Mouse (Mus musculus) lung, adult 2 months (tissue): ENCODE data around the gene Chek2. TPM values are rescaled to one million over a fixed set of nuclear protein-coding genes. Genes with fewer than 3 reads are reported as not detected.
A peak's percentile ranks its signal among the peaks of the same experiment; 100 is the strongest.
"Not testable (repeated sequence)": the region's sequence is repeated elsewhere in the genome, so short reads cannot be mapped to it uniquely, and the experiment has no call there.

Experiments used
- DNase-seq: peaks from one replicate; pipeline ENCODE4 v3.0.0; 2022
- H3K4me1 ChIP-seq: fragments of 200-500 bp; 2 replicates; pipeline ENCODE4 v1.6.1; 2011; ENCODE audit warnings: low read length; ENCODE audit not compliant: control insufficient read depth, insufficient read depth
- H3K4me3 ChIP-seq: fragments of 200-500 bp; replicated peaks from 2 replicates; pipeline ENCODE3; 2011; ENCODE audit warnings: low read depth, mild to moderate bottlenecking, control low read depth, low read length; ENCODE audit errors: extremely low read depth
- CTCF ChIP-seq: fragments of 200-500 bp; IDR thresholded peaks from 2 replicates; pipeline ENCODE4 v1.5.1; 2011; ENCODE audit warnings: mild to moderate bottlenecking, low read length, control low read depth; ENCODE audit not compliant: insufficient read depth
- POLR2A ChIP-seq: fragments of 200-500 bp; IDR thresholded peaks from 2 replicates; pipeline ENCODE4 v1.6.1; 2011; ENCODE audit warnings: low read depth, mild to moderate bottlenecking, control low read depth, low read length, borderline replicate concordance; ENCODE audit errors: extremely low read depth
- WGBS: fragments of 180-500 bp; shearing (Covaris S2); methylation state at CpG from one replicate; pipeline ENCODE4 v1.1.7; 2018; 5-methylcytosine and 5-hydroxymethylcytosine counted together
- polyA plus RNA-seq: library from polyadenylated mRNA; depleted of rRNA; stranded (reverse); fragments of >200 nt; gene quantifications from 2 replicates; pipeline ENCODE4 v1.2.3, GENCODE M21; 2012

The Chek2 gene
- polyA plus RNA-seq, 1 experiment: 4.4 TPM

- Histone ChIP-seq H3K4me1 (peaks cover 9% of the 10 kb centered on the region), H3K4me3 (peak overlapping the region; percentile 87)
- DNase-seq: peak; percentile 92
- TF ChIP-seq CTCF (no peak), POLR2A (peak; percentile 43; the same call in 1 of the 2 replicates)
- WGBS: 1% methylated on average over 14 of the region's 14 CpGs
Measured at GRCm38 (mm10) chr5:110808061-110808631, 31.6 kb upstream of the Chek2 start.

- H3K4me3 ChIP-seq: peak overlapping the region; percentile 87
- TF ChIP-seq CTCF (no peak), POLR2A (no peak)
- DNase-seq: peak; percentile 48
- H3K4me1 ChIP-seq: peaks cover 9% of the 10 kb centered on the region
- under 1% methylated on average over 27 of the region's 27 CpGs for WGBS
Measured at GRCm38 (mm10) chr5:110808821-110809666, 30.7 kb upstream of the Chek2 start.

GRCm38 (mm10) chr5:110809667-110810325 is 30.0 kb upstream of the Chek2 start, which contains the start of gene Ulk1:
Gene Ulk1, minus strand, starts transcription at chr5:110810097.
- peak; percentile 96 for TF ChIP-seq POLR2A
- no peak for TF ChIP-seq CTCF
- peaks cover 9% of the 10 kb centered on the region for H3K4me1 ChIP-seq

GRCm38 (mm10) chr5:110824421-110824820 is 15.4 kb upstream of the Chek2 start:
- no peaks in the 10 kb centered on the region for H3K4me1 ChIP-seq
- 81% methylated on average over 4 of the region's 4 CpGs for WGBS
- no peak for TF ChIP-seq CTCF
- TF ChIP-seq POLR2A: no peak
- no peak overlapping the region for H3K4me3 ChIP-seq
- no peak for DNase-seq

More at GRCm38 (mm10) chr5:110809667-110810325, 30.0 kb upstream of the Chek2 start, which contains the start of gene Ulk1:
- H3K4me3 ChIP-seq: peak within 1 kb of the TSS; percentile 87
- DNase-seq: peak; percentile 99
- WGBS: 1% methylated on average over 80 of the region's 80 CpGs

GRCm38 (mm10) chr5:110826781-110827495 is 12.8 kb upstream of the Chek2 start:
- 84% methylated on average over 8 of the region's 8 CpGs for WGBS
- no peaks in the 10 kb centered on the region for H3K4me1 ChIP-seq
- TF ChIP-seq POLR2A (no peak), CTCF (no peak)
- DNase-seq: no peak
- H3K4me3 ChIP-seq: no peak overlapping the region

- TF ChIP-seq CTCF (no peak), POLR2A (no peak)
- DNase-seq: no peak
- WGBS: 92% methylated on average over 5 of the region's 5 CpGs
- Histone ChIP-seq H3K4me1 (no peaks in the 10 kb centered on the region), H3K4me3 (no peak overlapping the region)
Measured at GRCm38 (mm10) chr5:110827576-110827975, 12.2 kb upstream of the Chek2 start.

GRCm38 (mm10) chr5:110831036-110831720 is 8.6 kb upstream of the Chek2 start:
- 91% methylated on average over 5 of the region's 5 CpGs for WGBS
- no peaks in the 10 kb centered on the region; the same call in 1 of the 2 replicates for H3K4me1 ChIP-seq
- no peak overlapping the region for H3K4me3 ChIP-seq
- DNase-seq: no peak
- TF ChIP-seq POLR2A (no peak), CTCF (no peak)

GRCm38 (mm10) chr5:110835959-110836358 is 3.8 kb upstream of the Chek2 start:
- peak; percentile 58 for DNase-seq
- WGBS: 17% methylated on average over 3 of the region's 3 CpGs
- peak; percentile 70 for TF ChIP-seq CTCF
- no peak for TF ChIP-seq POLR2A
- peaks cover 4% of the 10 kb centered on the region; the same call in 1 of the 2 replicates for H3K4me1 ChIP-seq
- H3K4me3 ChIP-seq: no peak overlapping the region

- WGBS: 95% methylated on average over 5 of the region's 5 CpGs
- DNase-seq, H3K4me1 ChIP-seq, H3K4me3 ChIP-seq: not testable (repeated sequence)
Measured at GRCm38 (mm10) chr5:110838016-110838415, 1.8 kb upstream of the Chek2 start.
